Mouse (Mus musculus) kidney, adult 2 months (tissue): ENCODE measurements around the gene Nhsl1. TPM values are rescaled to one million over a fixed set of nuclear protein-coding genes. Genes with fewer than 3 reads are reported as not detected.

Source experiments
- DNase-seq: peaks from one replicate; pipeline ENCODE4 v3.0.0; 2021
- H3K27ac ChIP-seq: fragments of 200-500 bp; 2 replicates; pipeline ENCODE4 v1.5.1; 2012; ENCODE audit warnings: low read depth, low read length, control low read depth, inconsistent platforms; ENCODE audit not compliant: insufficient read depth
- H3K27me3 ChIP-seq: fragments of 200-500 bp; replicated peaks from 2 replicates; pipeline ENCODE4 v1.6.1; 2012; ENCODE audit warnings: mild to moderate bottlenecking, moderate library complexity, low read length, inconsistent platforms; ENCODE audit not compliant: control insufficient read depth, insufficient read depth
- H3K36me3 ChIP-seq: fragments of 200-500 bp; 2 replicates; pipeline ENCODE4 v1.6.1; 2012; ENCODE audit warnings: mild to moderate bottlenecking, moderate library complexity, low read length, inconsistent platforms; ENCODE audit not compliant: control insufficient read depth, insufficient read depth
- H3K4me1 ChIP-seq: fragments of 200-500 bp; 2 replicates; pipeline ENCODE4 v1.6.1; 2011; ENCODE audit warnings: low read length; ENCODE audit not compliant: control insufficient read depth, insufficient read depth
- H3K4me3 ChIP-seq: fragments of 200-500 bp; 2 replicates; pipeline ENCODE4 v1.5.1; 2011; ENCODE audit warnings: mild to moderate bottlenecking, low read depth, low read length, control low read depth; ENCODE audit not compliant: insufficient read depth
- CTCF ChIP-seq: fragments of 200-500 bp; conservative IDR thresholded peaks from 2 replicates; pipeline ENCODE4 v1.5.1; 2011; ENCODE audit warnings: low read depth, mild to moderate bottlenecking, control low read depth, low read length, moderate library complexity, mixed read lengths; ENCODE audit not compliant: insufficient read depth, insufficient read length
- POLR2A ChIP-seq: fragments of 200-500 bp; IDR thresholded peaks from one replicate; pipeline ENCODE4 v1.6.1; 2011; ENCODE audit warnings: low read depth, low read length, control low read depth
- WGBS: fragments of 180-500 bp; shearing (Covaris S2); methylation state at CpG from one replicate; pipeline ENCODE4 v1.1.7; 2018; 5-methylcytosine and 5-hydroxymethylcytosine counted together
- polyA plus RNA-seq: library from polyadenylated mRNA; depleted of rRNA; stranded (reverse); fragments of >200 nt; gene quantifications from 2 replicates; pipeline ENCODE4 v1.2.3, GENCODE M21; 2012

Gene Nhsl1
- polyA plus RNA-seq, 1 experiment = 10.4 TPM

GRCm38 (mm10) chr10:18497066-18497465 is 178.3 kb downstream of the Nhsl1 start:
- no peak for TF ChIP-seq POLR2A
- TF ChIP-seq CTCF = no peak
- WGBS = 68% methylated on average over 7 of the region's 7 CpGs
- H3K36me3 ChIP-seq = peaks cover 2% of the 10 kb centered on the region; the same call in 1 of the 2 replicates
- H3K4me3 ChIP-seq = no peak overlapping the region
- peaks cover 4% of the 10 kb centered on the region; the same call in 1 of the 2 replicates for H3K4me1 ChIP-seq
- no peaks in the 10 kb centered on the region for H3K27me3 ChIP-seq
- no peak overlapping the region for H3K27ac ChIP-seq
- no peak for DNase-seq

GRCm38 (mm10) chr10:18501997-18502396 is 183.2 kb downstream of the Nhsl1 start:
- no peak overlapping the region for H3K4me3 ChIP-seq
- DNase-seq = no peak
- TF ChIP-seq POLR2A (no peak), CTCF (no peak)
- H3K27ac ChIP-seq = no peak overlapping the region
- H3K36me3 ChIP-seq = peaks cover 2% of the 10 kb centered on the region; the same call in 1 of the 2 replicates
- no peaks in the 10 kb centered on the region for H3K27me3 ChIP-seq
- peaks cover 5% of the 10 kb centered on the region; the same call in 1 of the 2 replicates for H3K4me1 ChIP-seq
- WGBS = 77% methylated on average over 3 of the region's 3 CpGs

GRCm38 (mm10) chr10:18505690-18506089 is 186.9 kb downstream of the Nhsl1 start:
- H3K4me1 ChIP-seq = peaks cover 7% of the 10 kb centered on the region; the same call in 1 of the 2 replicates
- 90% methylated on average over 10 of the region's 10 CpGs for WGBS
- H3K4me3 ChIP-seq = no peak overlapping the region
- no peaks in the 10 kb centered on the region for H3K27me3 ChIP-seq
- H3K27ac ChIP-seq = no peak overlapping the region
- no peak for DNase-seq
- TF ChIP-seq POLR2A (no peak), CTCF (no peak)
- no peaks in the 10 kb centered on the region for H3K36me3 ChIP-seq

GRCm38 (mm10) chr10:18506501-18506946 is 187.7 kb downstream of the Nhsl1 start:
- TF ChIP-seq CTCF (no peak), POLR2A (no peak)
- WGBS = 49% methylated on average over 6 of the region's 6 CpGs
- no peaks in the 10 kb centered on the region for H3K27me3 ChIP-seq
- no peak for DNase-seq
- no peaks in the 10 kb centered on the region; the same call in 1 of the 2 replicates for H3K36me3 ChIP-seq
- no peak overlapping the region for H3K27ac ChIP-seq
- no peak overlapping the region for H3K4me3 ChIP-seq
- H3K4me1 ChIP-seq = peaks cover 7% of the 10 kb centered on the region; the same call in 1 of the 2 replicates

- Histone ChIP-seq H3K27me3 (no peaks in the 10 kb centered on the region), H3K4me3 (no peak overlapping the region), H3K4me1 (peaks cover 7% of the 10 kb centered on the region; the same call in 1 of the 2 replicates), H3K27ac (no peak overlapping the region), H3K36me3 (peaks cover 2% of the 10 kb centered on the region)
- WGBS = 70% methylated on average over 2 of the region's 2 CpGs
- no peak for TF ChIP-seq POLR2A
- no peak for TF ChIP-seq CTCF
- no peak for DNase-seq
Observed at GRCm38 (mm10) chr10:18507869-18508473, 189.2 kb downstream of the Nhsl1 start.

GRCm38 (mm10) chr10:18508586-18508985 is 189.8 kb downstream of the Nhsl1 start:
- WGBS = 100% methylated on average over 1 of the region's 1 CpGs
- Histone ChIP-seq H3K36me3 (peaks cover 2% of the 10 kb centered on the region), H3K27ac (no peak overlapping the region), H3K4me1 (peaks cover 7% of the 10 kb centered on the region; the same call in 1 of the 2 replicates), H3K27me3 (no peaks in the 10 kb centered on the region), H3K4me3 (no peak overlapping the region)
- TF ChIP-seq CTCF (no peak), POLR2A (no peak)
- peak; percentile 18 for DNase-seq

- Histone ChIP-seq H3K36me3 (peaks cover 2% of the 10 kb centered on the region), H3K4me3 (no peak overlapping the region), H3K4me1 (peaks cover 7% of the 10 kb centered on the region; the same call in 1 of the 2 replicates), H3K27me3 (no peaks in the 10 kb centered on the region), H3K27ac (no peak overlapping the region)
- DNase-seq = no peak
- TF ChIP-seq POLR2A (no peak), CTCF (no peak)
- 73% methylated on average over 3 of the region's 3 CpGs for WGBS
Observed at GRCm38 (mm10) chr10:18510663-18511062, 191.9 kb downstream of the Nhsl1 start.
